14 mouse cellular contexts compared by ENCODE assay signal in genomic region chr1:54815206-54815855, GRCm38 (mm10).
DNase-seq lines count a peak whose midpoint lies in the region; ATAC-seq and TF ChIP-seq lines count a peak whose summit lies in the region.
"Had no signal": no experiment of that assay in that cellular context is flagged by ENCODE, and none has a peak within 500 bp of the region (broad histone marks: within the 10 kb centered on the region; RNA-seq: fewer than 3 reads in every experiment).

No protein-coding gene starts in this region.

- H3K4me2 ChIP-seq in intestine, embryonic 15.5 days (replicated peaks) = no peak overlapping the region
- no peak overlapping the region for H3K4me2 ChIP-seq in intestine, postnatal 0 days (replicated peaks; ENCODE audit: low read depth)
- no peak overlapping the region for H3K4me2 ChIP-seq in midbrain, embryonic 11.5 days
- H3K4me2 ChIP-seq in midbrain, postnatal 0 days (ENCODE audit: low read depth, low read length, poor library complexity, severe bottlenecking) = no peak overlapping the region
- H3K4me2 ChIP-seq in stomach, embryonic 16.5 days (ENCODE audit: low read depth, low read length) = no peak overlapping the region
- H3K4me2 ChIP-seq: lung, embryonic 14.5 days had no signal

- H3K4me1 ChIP-seq in intestine, embryonic 15.5 days (replicated peaks) = no peaks in the 10 kb centered on the region
- H3K4me1 ChIP-seq in intestine, postnatal 0 days (replicated peaks; ENCODE audit: control insufficient read depth, insufficient read depth, low read length) = no peaks in the 10 kb centered on the region
- H3K4me1 ChIP-seq in midbrain, embryonic 11.5 days (ENCODE audit: control insufficient read depth, insufficient read depth, low read length) = no peaks in the 10 kb centered on the region
- H3K4me1 ChIP-seq in midbrain, postnatal 0 days (ENCODE audit: insufficient read depth, low read length) = no peaks in the 10 kb centered on the region
- 0 out of 2 replicates have a peak, but pooled peaks cover 7% of the 10 kb centered on the region for H3K4me1 ChIP-seq in stomach, embryonic 16.5 days (ENCODE audit: control insufficient read depth, insufficient read depth, low read length)
- H3K4me1 ChIP-seq: embryonic facial prominence, embryonic 10.5 days had no signal

- H3K27me3 ChIP-seq in intestine, embryonic 15.5 days (replicated peaks) = no peaks in the 10 kb centered on the region
- no peaks in the 10 kb centered on the region for H3K27me3 ChIP-seq in intestine, postnatal 0 days (replicated peaks; ENCODE audit: control insufficient read depth, insufficient read depth, low read length)
- H3K27me3 ChIP-seq in midbrain, embryonic 11.5 days (ENCODE audit: control insufficient read depth, insufficient read depth, low read length) = no peaks in the 10 kb centered on the region
- H3K27me3 ChIP-seq in midbrain, postnatal 0 days (ENCODE audit: insufficient read depth, low read length) = no peaks in the 10 kb centered on the region
- no peaks in the 10 kb centered on the region for H3K27me3 ChIP-seq in stomach, embryonic 16.5 days (ENCODE audit: control insufficient read depth, insufficient read depth, low read length)

- H3K9ac ChIP-seq in intestine, embryonic 15.5 days = no peak overlapping the region
- no peak overlapping the region for H3K9ac ChIP-seq in intestine, postnatal 0 days (ENCODE audit: low read depth, low read length)
- H3K9ac ChIP-seq in midbrain, embryonic 11.5 days (ENCODE audit: low read length) = no peak overlapping the region
- no peak overlapping the region for H3K9ac ChIP-seq in midbrain, postnatal 0 days (replicated peaks; ENCODE audit: low read length, poor library complexity, severe bottlenecking)
- no peak overlapping the region for H3K9ac ChIP-seq in stomach, embryonic 16.5 days (ENCODE audit: low read length)
- H3K9ac ChIP-seq: lung, embryonic 14.5 days had no signal

- no peak for TF ChIP-seq CTCF in intestine, postnatal 0 days (IDR thresholded peaks at IDR 0.05; ENCODE audit: low read depth)
- no peak for TF ChIP-seq CTCF in midbrain, postnatal 0 days (IDR thresholded peaks at IDR 0.05)

- H3K4me3 ChIP-seq in intestine, embryonic 15.5 days (replicated peaks) = no peak overlapping the region
- H3K4me3 ChIP-seq in intestine, postnatal 0 days (ENCODE audit: low read depth, low read length) = no peak overlapping the region
- no peak overlapping the region for H3K4me3 ChIP-seq in midbrain, embryonic 11.5 days (ENCODE audit: low read depth, low read length)
- H3K4me3 ChIP-seq in midbrain, postnatal 0 days (ENCODE audit: low read depth, low read length) = no peak overlapping the region
- no peak overlapping the region for H3K4me3 ChIP-seq in stomach, embryonic 16.5 days (replicated peaks; ENCODE audit: low read length)
- H3K4me3 ChIP-seq: embryonic facial prominence, embryonic 10.5 days had no signal

- peak; percentile 41 for ATAC-seq in intestine, embryonic 15.5 days
- no peak for ATAC-seq in intestine, postnatal 0 days
- ATAC-seq in midbrain, embryonic 11.5 days (ENCODE audit: low FRiP score) = peak; percentile 58; the same call in 1 of the 2 replicates
- ATAC-seq in midbrain, postnatal 0 days (ENCODE audit: low FRiP score) = no peak
- peak; percentile 82 for ATAC-seq in inflammation-experienced regulatory T-cells, adult 6 months
- peak; percentile 87 for ATAC-seq in stomach, embryonic 16.5 days (ENCODE audit: insufficient read depth, low FRiP score)
- ATAC-seq in frontal cortex, adult (ENCODE audit: low TSS enrichment) = no peak

- H3K9me3 ChIP-seq in intestine, embryonic 15.5 days = no peaks in the 10 kb centered on the region
- H3K9me3 ChIP-seq in intestine, postnatal 0 days (ENCODE audit: control insufficient read depth) = no peaks in the 10 kb centered on the region
- no peaks in the 10 kb centered on the region for H3K9me3 ChIP-seq in midbrain, embryonic 11.5 days (ENCODE audit: control insufficient read depth, low read length)
- H3K9me3 ChIP-seq in midbrain, postnatal 0 days (ENCODE audit: low read length) = no peaks in the 10 kb centered on the region
- no peaks in the 10 kb centered on the region for H3K9me3 ChIP-seq in stomach, embryonic 16.5 days (replicated peaks; ENCODE audit: control insufficient read depth, low read length)
- H3K9me3 ChIP-seq: embryonic facial prominence, embryonic 10.5 days had no signal

- no peaks in the 10 kb centered on the region for H3K36me3 ChIP-seq in intestine, embryonic 15.5 days
- no peaks in the 10 kb centered on the region for H3K36me3 ChIP-seq in intestine, postnatal 0 days (ENCODE audit: control insufficient read depth, insufficient read depth)
- H3K36me3 ChIP-seq in midbrain, embryonic 11.5 days (ENCODE audit: control insufficient read depth, insufficient read depth, low read length) = no peaks in the 10 kb centered on the region
- H3K36me3 ChIP-seq in midbrain, postnatal 0 days (ENCODE audit: insufficient read depth, low read length) = no peaks in the 10 kb centered on the region
- no peaks in the 10 kb centered on the region for H3K36me3 ChIP-seq in stomach, embryonic 16.5 days (ENCODE audit: control insufficient read depth, insufficient read depth, low read length)
- H3K36me3 ChIP-seq: embryonic facial prominence, embryonic 10.5 days had no signal

- H3K27ac ChIP-seq in intestine, embryonic 15.5 days = no peak overlapping the region
- no peak overlapping the region for H3K27ac ChIP-seq in intestine, postnatal 0 days (ENCODE audit: low read depth, low read length)
- no peak overlapping the region for H3K27ac ChIP-seq in midbrain, embryonic 11.5 days (ENCODE audit: low read depth, low read length)
- H3K27ac ChIP-seq in midbrain, postnatal 0 days (ENCODE audit: low read depth, low read length) = no peak overlapping the region
- H3K27ac ChIP-seq in stomach, embryonic 16.5 days (ENCODE audit: low read length) = peak overlapping the region; percentile 56
- H3K27ac ChIP-seq: embryonic facial prominence, embryonic 10.5 days had no signal

- DNase-seq in midbrain, embryonic 11.5 days (ENCODE audit: low spot score, missing footprints) = peak; percentile 59
- DNase-seq in midbrain, postnatal 0 days (ENCODE audit: low spot score) = no peak
- DNase-seq in spleen, postnatal 10 days (ENCODE audit: low spot score in 2 of 2) = no peak
- DNase-seq: cerebellum, postnatal 25 days; gastrocnemius, postnatal 36 days; layer of hippocampus, postnatal 36 days; lung, embryonic 14.5 days; spleen, adult 18-20 months had no signal

- WGBS in intestine, embryonic 15.5 days = 48% methylated on average over 9 of the region's 9 CpGs
- WGBS in intestine, postnatal 0 days = 36% methylated on average over 9 of the region's 9 CpGs
- 74% methylated on average over 9 of the region's 9 CpGs for WGBS in midbrain, embryonic 11.5 days
- 65% methylated on average over 9 of the region's 9 CpGs for WGBS in midbrain, postnatal 0 days
- WGBS in stomach, embryonic 16.5 days = 50% methylated on average over 9 of the region's 9 CpGs

Comparison
In these comparisons a context has a peak if more than half of its experiments do, and no peak if none do; other contexts are left out.
1. ATAC-seq: peak in intestine, embryonic 15.5 days (single experiment), midbrain, embryonic 11.5 days (single experiment), inflammation-experienced regulatory T-cells, adult 6 months (single experiment) and stomach, embryonic 16.5 days (single experiment); none in intestine, postnatal 0 days (single experiment), midbrain, postnatal 0 days (single experiment) and frontal cortex, adult (single experiment).